Mouse (Mus musculus) gastrocnemius, postnatal 4 days (tissue): ENCODE measurements around the gene Zfp955a. TPM values are rescaled to one million over a fixed set of nuclear protein-coding genes. Genes with fewer than 3 reads are reported as not detected.
"Not testable (repeated sequence)": the region's sequence is repeated elsewhere in the genome, so short reads cannot be mapped to it uniquely, and the experiment has no call there.

ENCODE experiments used
- DNase-seq, 2 experiments: peaks; one replicate each; pipeline ENCODE4 v3.0.0; 2021 to 2022; ENCODE audit warnings: low spot score in 2 of 2, mixed read lengths in 2 of 2
- long read RNA-seq, 2 experiments: library from polyadenylated mRNA; stranded (forward); transcript quantifications; one replicate each; pipeline ENCODE4 v2.0.0; 2021
- total RNA-seq, 2 experiments: library from RNA; stranded (reverse); gene quantifications; 2 replicates each; pipeline ENCODE4 v1.2.3; 2021

Gene Zfp955a
- total RNA-seq: 1 to 10 TPM; 6.7 to 8.2 TPM
- long read RNA-seq, experiment 1, transcript Zfp955a-201 (4 exons, 3,544 nt): major isoform, 6 of 6 reads
- long read RNA-seq, experiment 1, partial matches to known transcripts: 0 of 6 reads
- long read RNA-seq, experiment 1, other reads (novel, unspliced or antisense): 0 of 6 reads
- long read RNA-seq, experiment 2, transcript Zfp955a-201 (4 exons, 3,544 nt): major isoform, 6 of 6 reads
- long read RNA-seq, experiment 2, partial matches to known transcripts: 0 of 6 reads
- long read RNA-seq, experiment 2, other reads (novel, unspliced or antisense): 0 of 6 reads

GRCm38 (mm10) chr17:33254530-33255318 lies at the start of gene Zfp955a:
TSS of gene Zfp955a (minus strand) at chr17:33255145.
- not testable (repeated sequence) for DNase-seq

- DNase-seq: not testable (repeated sequence)
Measured at GRCm38 (mm10) chr17:33289876-33290149, 34.9 kb upstream of the Zfp955a start.

GRCm38 (mm10) chr17:33289039-33289875 lies 34.3 kb upstream of the Zfp955a start, which contains the start of gene Zfp955b:
TSS of gene Zfp955b (plus strand) at chr17:33289544.
- DNase-seq: not testable (repeated sequence)

GRCm38 (mm10) chr17:33268907-33269306 lies 14.0 kb upstream of the Zfp955a start:
- DNase-seq: no peak

- no peak for DNase-seq
Measured at GRCm38 (mm10) chr17:33264376-33264775, 9.4 kb upstream of the Zfp955a start, which contains the start of gene Olfr63. TSS of gene Olfr63 (plus strand) at chr17:33264676.

GRCm38 (mm10) chr17:33255319-33255657 lies 343 bp upstream of the Zfp955a start:
- not testable (repeated sequence) for DNase-seq

GRCm38 (mm10) chr17:33236646-33237045 lies 18.3 kb downstream of the Zfp955a start:
- DNase-seq: not testable (repeated sequence)

GRCm38 (mm10) chr17:33221590-33221989 lies 33.4 kb downstream of the Zfp955a start, which contains the start of gene Olfr1564:
TSS of gene Olfr1564 (minus strand) at chr17:33221690.
- DNase-seq: no peak

- DNase-seq: not testable (repeated sequence)
Measured at GRCm38 (mm10) chr17:33191002-33191401, 63.9 kb downstream of the Zfp955a start, which contains the start of gene Olfr239. TSS of gene Olfr239 (plus strand) at chr17:33191302.

Other genes starting within 250 kb of the Zfp955a start
- gene Zfp763, start 221.7 kb downstream of the Zfp955a start, total RNA-seq: 1 to 10 TPM; 5.5 to 6.1 TPM
- gene 4921501E09Rik, start 187.1 kb downstream of the Zfp955a start, total RNA-seq: not detected
- 1 to 10 TPM; 4.6 to 5.6 TPM for gene Zfp563, start 165.8 kb downstream of the Zfp955a start, total RNA-seq
- gene Morc2b, start 115.5 kb downstream of the Zfp955a start, total RNA-seq: under 1 TPM in 1 of 2 experiments, not detected in 1; 0.07 TPM
- gene Olfr55, start 86.7 kb downstream of the Zfp955a start, total RNA-seq: not detected
- gene Olfr239, start 63.8 kb downstream of the Zfp955a start, total RNA-seq: not detected
- gene Olfr1564, start 33.5 kb downstream of the Zfp955a start, total RNA-seq: under 1 TPM; 0.15 to 0.23 TPM
- under 1 TPM in 1 of 2 experiments, not detected in 1; 0.03 TPM for gene Olfr63, start 9.5 kb upstream of the Zfp955a start, total RNA-seq
- 10 to 100 TPM; 10.6 to 11.8 TPM for gene Zfp955b, start 34.4 kb upstream of the Zfp955a start, total RNA-seq
- 1 to 10 TPM; 8.7 to 9.4 TPM for gene Zfp81, start 103.7 kb upstream of the Zfp955a start, total RNA-seq
- 1 to 10 TPM; 6.6 to 9.7 TPM for gene Zfp101, start 139.5 kb upstream of the Zfp955a start, total RNA-seq
- not detected for gene Actl9, start 177.8 kb upstream of the Zfp955a start, total RNA-seq